Mouse (Mus musculus): ENCODE results near the gene Ptges2. TPM values are rescaled to one million over a fixed set of nuclear protein-coding genes. Genes with fewer than 3 reads are reported as not detected.

The Ptges2 gene
- polyA plus RNA-seq (2014; fragmentation: Nextera tagmentation; extraction: Ambion mirVana) = 29.0 and 32.3 TPM in 2 replicates

GRCm38 (mm10) chr2:32395484-32395945, at the start of gene Ptges2:
Ptges2 (plus strand) TSS chr2:32395896.
- Histone ChIP-seq H3K27me3 (ENCODE audit: control insufficient read depth, insufficient read depth, low read length) (no peaks in the 10 kb centered on the region), H3K4me1 (ENCODE audit: control insufficient read depth, insufficient read depth, low read length) (peaks cover 5% of the 10 kb centered on the region; the same call in 1 of the 2 replicates), H3K27ac (replicated peaks; ENCODE audit: low read depth, low read length) (peak within 1 kb of the TSS; percentile 85), H3K36me3 (ENCODE audit: control insufficient read depth, insufficient read depth, low read length) (peaks cover 2% of the 10 kb centered on the region; the same call in 1 of the 2 replicates), H3K4me2 (ENCODE audit: low read depth, severe bottlenecking) (peak within 1 kb of the TSS; percentile 83), H3K9ac (ENCODE audit: low read length) (peak within 1 kb of the TSS; percentile 81), H3K4me3 (ENCODE audit: low read depth, low read length) (peak within 1 kb of the TSS; percentile 88), H3K9me3 (ENCODE audit: control insufficient read depth, low read length) (no peaks in the 10 kb centered on the region)
- peak; percentile 92 for DNase-seq (ENCODE audit: low spot score)
- peak; percentile 88 for ATAC-seq (ENCODE audit: insufficient number of reproducible peaks, low FRiP score, low TSS enrichment, low read depth)
- 0% methylated on average over 31 of the region's 31 CpGs for WGBS

- no peak for ATAC-seq (ENCODE audit: insufficient number of reproducible peaks, low FRiP score, low TSS enrichment, low read depth)
- Histone ChIP-seq H3K4me1 (ENCODE audit: control insufficient read depth, insufficient read depth, low read length) (peaks cover 13% of the 10 kb centered on the region), H3K36me3 (ENCODE audit: control insufficient read depth, insufficient read depth, low read length) (peaks cover 2% of the 10 kb centered on the region; the same call in 1 of the 2 replicates), H3K27ac (replicated peaks; ENCODE audit: low read depth, low read length) (no peak overlapping the region), H3K27me3 (ENCODE audit: control insufficient read depth, insufficient read depth, low read length) (no peaks in the 10 kb centered on the region), H3K4me2 (ENCODE audit: low read depth, severe bottlenecking) (no peak overlapping the region), H3K4me3 (ENCODE audit: low read depth, low read length) (no peak overlapping the region), H3K9ac (ENCODE audit: low read length) (no peak overlapping the region), H3K9me3 (ENCODE audit: control insufficient read depth, low read length) (no peaks in the 10 kb centered on the region)
- no peak for DNase-seq (ENCODE audit: low spot score)
- 72% methylated on average over 6 of the region's 6 CpGs for WGBS
These were observed 48.7 kb upstream of the Ptges2 start for GRCm38 (mm10) chr2:32347019-32347418.

- no peak overlapping the region for H3K27ac ChIP-seq (replicated peaks; ENCODE audit: low read depth, low read length)
- peaks cover 2% of the 10 kb centered on the region; the same call in 1 of the 2 replicates for H3K36me3 ChIP-seq (ENCODE audit: control insufficient read depth, insufficient read depth, low read length)
These were observed 47.4 kb upstream of the Ptges2 start for GRCm38 (mm10) chr2:32348311-32348710.

GRCm38 (mm10) chr2:32349625-32350255, 46.0 kb upstream of the Ptges2 start:
- no peak overlapping the region for H3K9ac ChIP-seq (ENCODE audit: low read length)
- 64% methylated on average over 8 of the region's 8 CpGs for WGBS
- peaks cover 13% of the 10 kb centered on the region for H3K4me1 ChIP-seq (ENCODE audit: control insufficient read depth, insufficient read depth, low read length)
- H3K9me3 ChIP-seq (ENCODE audit: control insufficient read depth, low read length) = no peaks in the 10 kb centered on the region
- no peak overlapping the region for H3K4me2 ChIP-seq (ENCODE audit: low read depth, severe bottlenecking)
- H3K27me3 ChIP-seq (ENCODE audit: control insufficient read depth, insufficient read depth, low read length) = no peaks in the 10 kb centered on the region
- H3K27ac ChIP-seq (replicated peaks; ENCODE audit: low read depth, low read length) = no peak overlapping the region
- DNase-seq (ENCODE audit: low spot score) (no peak), ATAC-seq (ENCODE audit: insufficient number of reproducible peaks, low FRiP score, low TSS enrichment, low read depth) (no peak)
- no peaks in the 10 kb centered on the region for H3K36me3 ChIP-seq (ENCODE audit: control insufficient read depth, insufficient read depth, low read length)
- no peak overlapping the region for H3K4me3 ChIP-seq (ENCODE audit: low read depth, low read length)

More at GRCm38 (mm10) chr2:32348311-32348710, 47.4 kb upstream of the Ptges2 start:
- Histone ChIP-seq H3K9me3 (ENCODE audit: control insufficient read depth, low read length) (no peaks in the 10 kb centered on the region), H3K4me3 (ENCODE audit: low read depth, low read length) (no peak overlapping the region), H3K4me2 (ENCODE audit: low read depth, severe bottlenecking) (no peak overlapping the region), H3K9ac (ENCODE audit: low read length) (no peak overlapping the region), H3K27me3 (ENCODE audit: control insufficient read depth, insufficient read depth, low read length) (no peaks in the 10 kb centered on the region), H3K4me1 (ENCODE audit: control insufficient read depth, insufficient read depth, low read length) (peaks cover 13% of the 10 kb centered on the region)
- WGBS = 84% methylated on average over 11 of the region's 11 CpGs
- DNase-seq (ENCODE audit: low spot score) = no peak
- ATAC-seq (ENCODE audit: insufficient number of reproducible peaks, low FRiP score, low TSS enrichment, low read depth) = no peak

DNA sequence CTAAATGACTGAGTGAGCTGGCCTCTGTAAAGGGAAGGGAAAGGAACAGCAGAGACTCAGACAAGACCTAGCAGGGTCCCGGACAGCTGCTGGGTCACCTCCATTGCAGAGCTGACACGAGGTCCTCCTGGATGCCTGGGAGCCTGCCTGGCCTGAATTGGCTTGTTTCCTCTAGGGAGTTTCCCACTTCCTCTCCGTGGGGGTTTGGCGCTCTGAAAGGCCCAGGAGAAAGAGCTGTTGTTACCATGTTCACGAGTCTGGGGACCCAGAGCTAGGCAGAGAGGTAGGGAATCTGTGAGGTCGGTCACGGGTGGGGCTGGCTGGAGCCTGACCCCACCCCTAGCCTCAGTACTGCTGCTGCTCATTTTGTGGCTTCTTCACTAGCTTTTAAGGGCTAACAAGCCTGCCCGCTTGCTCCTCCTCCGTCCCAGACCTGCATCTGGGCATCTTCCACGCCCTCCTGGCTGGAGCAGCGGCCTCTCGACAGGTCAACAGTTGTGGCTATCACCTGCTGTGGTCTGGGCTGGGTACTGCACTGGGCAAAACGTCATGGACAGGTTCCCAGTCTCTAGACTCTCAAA, 45.1 kb upstream of the Ptges2 start:
- Histone ChIP-seq H3K4me1 (ENCODE audit: control insufficient read depth, insufficient read depth, low read length) (peaks cover 13% of the 10 kb centered on the region), H3K9me3 (ENCODE audit: control insufficient read depth, low read length) (no peaks in the 10 kb centered on the region), H3K4me2 (ENCODE audit: low read depth, severe bottlenecking) (peak overlapping the region; percentile 53; the same call in 1 of the 2 replicates), H3K27ac (replicated peaks; ENCODE audit: low read depth, low read length) (no peak overlapping the region), H3K9ac (ENCODE audit: low read length) (no peak overlapping the region), H3K4me3 (ENCODE audit: low read depth, low read length) (no peak overlapping the region), H3K36me3 (ENCODE audit: control insufficient read depth, insufficient read depth, low read length) (no peaks in the 10 kb centered on the region), H3K27me3 (ENCODE audit: control insufficient read depth, insufficient read depth, low read length) (no peaks in the 10 kb centered on the region)
- DNase-seq (ENCODE audit: low spot score) (no peak), ATAC-seq (ENCODE audit: insufficient number of reproducible peaks, low FRiP score, low TSS enrichment, low read depth) (no peak)
- 51% methylated on average over 13 of the region's 13 CpGs for WGBS

DNA sequence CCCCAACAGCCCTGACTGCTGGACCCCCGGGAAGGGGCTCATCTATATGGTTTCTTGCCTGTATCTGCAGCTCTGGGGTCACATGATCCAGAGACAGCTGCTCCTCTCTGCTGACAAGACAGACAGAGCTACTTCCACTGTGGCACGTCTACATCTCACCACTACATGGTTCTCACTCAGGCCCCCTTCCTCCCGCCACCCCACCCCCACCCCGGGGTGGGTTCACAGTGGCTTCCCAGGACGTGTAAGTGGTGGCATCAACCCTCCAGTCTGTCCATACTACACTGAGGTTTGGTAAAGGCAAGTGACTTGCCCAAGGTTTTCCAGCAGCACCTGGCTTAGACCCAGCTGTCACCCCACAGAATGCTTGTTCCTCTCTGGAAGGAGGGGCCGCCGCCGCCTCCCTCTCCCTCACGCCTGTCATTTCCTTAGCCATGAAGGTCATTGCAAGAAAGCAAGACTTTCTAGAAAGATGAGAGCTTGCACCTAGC, 44.2 kb upstream of the Ptges2 start:
- ATAC-seq (ENCODE audit: insufficient number of reproducible peaks, low FRiP score, low TSS enrichment, low read depth) = no peak
- 57% methylated on average over 9 of the region's 9 CpGs for WGBS
- Histone ChIP-seq H3K27ac (replicated peaks; ENCODE audit: low read depth, low read length) (no peak overlapping the region; the same call in 1 of the 2 replicates), H3K9ac (ENCODE audit: low read length) (peak overlapping the region; percentile 85; the same call in 1 of the 2 replicates), H3K9me3 (ENCODE audit: control insufficient read depth, low read length) (no peaks in the 10 kb centered on the region), H3K36me3 (ENCODE audit: control insufficient read depth, insufficient read depth, low read length) (no peaks in the 10 kb centered on the region), H3K27me3 (ENCODE audit: control insufficient read depth, insufficient read depth, low read length) (no peaks in the 10 kb centered on the region), H3K4me2 (ENCODE audit: low read depth, severe bottlenecking) (peak overlapping the region; percentile 53), H3K4me3 (ENCODE audit: low read depth, low read length) (peak overlapping the region; percentile 86), H3K4me1 (ENCODE audit: control insufficient read depth, insufficient read depth, low read length) (peaks cover 13% of the 10 kb centered on the region)
- no peak for DNase-seq (ENCODE audit: low spot score)

DNA sequence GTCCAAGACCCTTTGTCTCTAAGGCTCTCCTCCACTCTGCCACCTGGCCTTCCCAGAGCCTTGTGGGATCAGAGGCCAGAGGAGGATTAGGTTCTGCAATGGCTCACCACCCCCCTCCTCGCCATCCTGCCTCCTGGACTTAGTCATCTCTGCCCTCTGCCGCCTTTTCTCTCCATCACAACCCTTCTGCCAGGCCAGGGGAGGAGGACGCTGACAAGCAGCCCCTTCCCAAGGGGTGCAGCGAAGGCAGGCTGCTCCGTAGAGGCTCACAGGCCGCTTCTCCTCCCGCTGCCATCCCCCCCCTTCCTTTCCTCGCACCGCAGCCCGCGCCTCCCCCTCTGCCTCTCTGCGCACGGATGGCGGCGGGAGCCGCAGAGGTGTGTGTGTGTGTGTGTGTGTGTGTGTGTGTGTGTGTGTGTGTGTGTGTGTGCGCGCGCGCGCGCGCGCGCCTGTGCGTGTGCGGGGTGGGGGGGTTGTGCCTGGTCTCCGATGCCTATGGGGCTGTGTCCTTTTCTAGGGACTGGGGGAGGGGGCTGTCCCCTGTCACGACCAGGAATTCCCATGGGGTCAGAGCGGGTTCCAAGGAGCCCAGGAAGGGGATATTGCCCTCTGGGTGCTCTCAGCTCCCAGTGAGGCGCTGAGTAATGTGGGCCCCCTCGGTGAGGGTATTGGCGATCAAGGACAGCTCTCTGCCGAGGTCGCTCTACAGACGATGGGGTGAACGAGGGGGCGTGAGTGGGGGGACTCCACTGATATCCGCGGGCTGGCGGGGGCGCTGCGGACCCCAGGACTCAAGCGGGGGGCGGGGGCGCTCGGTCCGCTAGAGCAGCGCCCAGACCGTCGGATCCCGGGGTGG, 43.3 kb upstream of the Ptges2 start, which contains the start of gene Ciz1:
Gene Ciz1 (plus strand): TSS at position 177 of the 856 bp plus-strand sequence.
- Histone ChIP-seq H3K4me1 (ENCODE audit: control insufficient read depth, insufficient read depth, low read length) (peaks cover 13% of the 10 kb centered on the region), H3K4me3 (ENCODE audit: low read depth, low read length) (peak within 1 kb of the TSS; percentile 86), H3K27ac (replicated peaks; ENCODE audit: low read depth, low read length) (peak within 1 kb of the TSS; percentile 82), H3K4me2 (ENCODE audit: low read depth, severe bottlenecking) (peak within 1 kb of the TSS; percentile 53), H3K27me3 (ENCODE audit: control insufficient read depth, insufficient read depth, low read length) (no peaks in the 10 kb centered on the region), H3K9me3 (ENCODE audit: control insufficient read depth, low read length) (no peaks in the 10 kb centered on the region), H3K9ac (ENCODE audit: low read length) (peak within 1 kb of the TSS; percentile 85), H3K36me3 (ENCODE audit: control insufficient read depth, insufficient read depth, low read length) (no peaks in the 10 kb centered on the region)
- WGBS = under 1% methylated on average over 49 of the region's 52 CpGs
- DNase-seq (ENCODE audit: low spot score) (peak; percentile 64), ATAC-seq (ENCODE audit: insufficient number of reproducible peaks, low FRiP score, low TSS enrichment, low read depth) (peak; percentile 40)
